Mouse (Mus musculus) hindbrain, embryonic 13.5 days (tissue): ENCODE data around the gene Idi1. TPM values are rescaled to one million over a fixed set of nuclear protein-coding genes. Genes with fewer than 3 reads are reported as not detected.
"Not testable (repeated sequence)": the region's sequence is repeated elsewhere in the genome, so short reads cannot be mapped to it uniquely, and the experiment has no call there.

Experiments used
- ATAC-seq: fragments of 200-750 bp; cut with Nextera tagmentation; 2 replicates; pipeline ENCODE4 v1.8.0; 2017; ENCODE audit warnings: moderate TSS enrichment; ENCODE audit not compliant: low FRiP score
- H3K27ac ChIP-seq: fragments of 300-500 bp; sonication (generic); 2 replicates; pipeline ENCODE4 v1.5.1; 2015; ENCODE audit warnings: inconsistent platforms, mild to moderate bottlenecking, moderate library complexity
- H3K27me3 ChIP-seq: fragments of 300-500 bp; sonication (generic); 2 replicates; pipeline ENCODE4 v1.6.1; 2015; ENCODE audit warnings: mild to moderate bottlenecking, inconsistent platforms
- H3K36me3 ChIP-seq: fragments of 300-500 bp; sonication (generic); 2 replicates; pipeline ENCODE4 v1.6.1; 2015; ENCODE audit warnings: mild to moderate bottlenecking, inconsistent platforms
- H3K4me1 ChIP-seq: fragments of 300-500 bp; sonication (generic); replicated peaks from 2 replicates; pipeline ENCODE4 v1.6.1; 2015; ENCODE audit warnings: inconsistent platforms
- H3K4me2 ChIP-seq: fragments of 300-500 bp; sonication (generic); 2 replicates; pipeline ENCODE4 v1.6.1; 2015; ENCODE audit warnings: inconsistent platforms, mild to moderate bottlenecking, moderate library complexity
- H3K4me3 ChIP-seq: fragments of 300-500 bp; sonication (generic); 2 replicates; pipeline ENCODE4 v1.5.1; 2015; ENCODE audit warnings: mild to moderate bottlenecking, inconsistent platforms
- H3K9ac ChIP-seq: fragments of 300-500 bp; sonication (generic); 2 replicates; pipeline ENCODE4 v1.6.1; 2015; ENCODE audit warnings: mild to moderate bottlenecking, inconsistent platforms
- H3K9me3 ChIP-seq: fragments of 300-500 bp; sonication (generic); 2 replicates; pipeline ENCODE4 v1.6.1; 2016; ENCODE audit warnings: inconsistent platforms
- WGBS: fragments of 180-500 bp; shearing (Covaris S2); methylation state at CpG from one replicate; pipeline ENCODE4 v1.1.7; 2015; 5-methylcytosine and 5-hydroxymethylcytosine counted together
- polyA plus RNA-seq: library from polyadenylated mRNA; unstranded; fragments of >200 nt; fragmentation: Nextera tagmentation; extraction: Ambion mirVana; gene quantifications from 2 replicates; pipeline ENCODE4 v1.2.1, GENCODE M21; 2015

Idi1 gene
- polyA plus RNA-seq, 1 experiment from 2014 or later: 88.6 TPM

- Histone ChIP-seq H3K9me3 (no peaks in the 10 kb centered on the region), H3K9ac (no peak overlapping the region), H3K4me3 (no peak overlapping the region), H3K27ac (no peak overlapping the region), H3K36me3 (peaks cover 12% of the 10 kb centered on the region), H3K4me1 (peaks cover 24% of the 10 kb centered on the region), H3K4me2 (no peak overlapping the region), H3K27me3 (no peaks in the 10 kb centered on the region)
- WGBS: 87% methylated on average over 3 of the region's 3 CpGs
- no peak for ATAC-seq
These were observed 20.3 kb upstream of the Idi1 start for GRCm38 (mm10) chr13:8864990-8865389.

GRCm38 (mm10) chr13:8866612-8867011 lies 18.7 kb upstream of the Idi1 start:
- Histone ChIP-seq H3K9ac (no peak overlapping the region), H3K4me2 (no peak overlapping the region), H3K9me3 (no peaks in the 10 kb centered on the region), H3K4me3 (no peak overlapping the region), H3K4me1 (peaks cover 28% of the 10 kb centered on the region), H3K27me3 (no peaks in the 10 kb centered on the region), H3K27ac (no peak overlapping the region), H3K36me3 (peaks cover 6% of the 10 kb centered on the region)
- no peak for ATAC-seq
- 89% methylated on average over 7 of the region's 7 CpGs for WGBS

GRCm38 (mm10) chr13:8869578-8870157 lies 15.6 kb upstream of the Idi1 start:
- peak overlapping the region; percentile 71 for H3K4me3 ChIP-seq
- H3K27me3 ChIP-seq: no peaks in the 10 kb centered on the region
- H3K27ac ChIP-seq: peak overlapping the region; percentile 95; the same call in 1 of the 2 replicates
- no peak for ATAC-seq
- H3K4me1 ChIP-seq: peaks cover 29% of the 10 kb centered on the region
- H3K9ac ChIP-seq: peak overlapping the region; percentile 86
- 75% methylated on average over 5 of the region's 5 CpGs for WGBS
- H3K4me2 ChIP-seq: peak overlapping the region; percentile 83
- peaks cover 4% of the 10 kb centered on the region; the same call in 1 of the 2 replicates for H3K36me3 ChIP-seq
- no peaks in the 10 kb centered on the region for H3K9me3 ChIP-seq

GRCm38 (mm10) chr13:8870160-8870509 lies 15.2 kb upstream of the Idi1 start:
- no peak for ATAC-seq
- Histone ChIP-seq H3K4me3 (peak overlapping the region; percentile 71), H3K4me1 (peaks cover 29% of the 10 kb centered on the region), H3K27me3 (no peaks in the 10 kb centered on the region), H3K9me3 (no peaks in the 10 kb centered on the region), H3K9ac (peak overlapping the region; percentile 86), H3K4me2 (peak overlapping the region; percentile 83), H3K27ac (peak overlapping the region; percentile 95), H3K36me3 (peaks cover 4% of the 10 kb centered on the region; the same call in 1 of the 2 replicates)
- WGBS: 8% methylated on average over 9 of the region's 9 CpGs

- peak; percentile 93 for ATAC-seq
- Histone ChIP-seq H3K9ac (peak overlapping the region; percentile 86), H3K9me3 (no peaks in the 10 kb centered on the region), H3K36me3 (peaks cover 4% of the 10 kb centered on the region; the same call in 1 of the 2 replicates), H3K27ac (peak overlapping the region; percentile 95), H3K4me2 (peak overlapping the region; percentile 83), H3K4me3 (peak overlapping the region; percentile 71), H3K4me1 (peaks cover 29% of the 10 kb centered on the region), H3K27me3 (no peaks in the 10 kb centered on the region)
- under 1% methylated on average over 57 of the region's 57 CpGs for WGBS
These were observed 14.6 kb upstream of the Idi1 start for GRCm38 (mm10) chr13:8870510-8871313.

- Histone ChIP-seq H3K4me3 (peak within 1 kb of the TSS; percentile 71), H3K9ac (peak within 1 kb of the TSS; percentile 86), H3K9me3 (no peaks in the 10 kb centered on the region), H3K4me2 (peak within 1 kb of the TSS; percentile 83), H3K27me3 (no peaks in the 10 kb centered on the region), H3K27ac (peak within 1 kb of the TSS; percentile 95), H3K36me3 (peaks cover 4% of the 10 kb centered on the region; the same call in 1 of the 2 replicates), H3K4me1 (peaks cover 23% of the 10 kb centered on the region)
- 1% methylated on average over 18 of the region's 18 CpGs for WGBS
- peak; percentile 47 for ATAC-seq
These were observed 13.9 kb upstream of the Idi1 start, which contains the start of gene Wdr37 for GRCm38 (mm10) chr13:8871314-8871962. Gene Wdr37, minus strand, starts transcription at chr13:8871909.

- Histone ChIP-seq H3K9ac (no peak overlapping the region), H3K27ac (no peak overlapping the region), H3K36me3 (no peaks in the 10 kb centered on the region), H3K9me3 (no peaks in the 10 kb centered on the region), H3K4me2 (no peak overlapping the region), H3K4me3 (no peak overlapping the region), H3K4me1 (peaks cover 13% of the 10 kb centered on the region), H3K27me3 (no peaks in the 10 kb centered on the region)
- ATAC-seq: no peak
- 100% methylated on average over 1 of the region's 1 CpGs for WGBS
These were observed 11.5 kb upstream of the Idi1 start for GRCm38 (mm10) chr13:8873776-8874175.

GRCm38 (mm10) chr13:8881611-8882010 lies 3.7 kb upstream of the Idi1 start:
- no peak overlapping the region for H3K4me3 ChIP-seq
- ATAC-seq: no peak

GRCm38 (mm10) chr13:8883870-8884269 lies 1.4 kb upstream of the Idi1 start:
- ATAC-seq, H3K4me3 ChIP-seq: not testable (repeated sequence)
- 90% methylated on average over 5 of the region's 5 CpGs for WGBS

More at GRCm38 (mm10) chr13:8881611-8882010, 3.7 kb upstream of the Idi1 start:
- Histone ChIP-seq H3K36me3 (no peaks in the 10 kb centered on the region), H3K4me1 (peaks cover 5% of the 10 kb centered on the region), H3K27me3 (no peaks in the 10 kb centered on the region), H3K9ac (no peak overlapping the region), H3K4me2 (no peak overlapping the region), H3K27ac (no peak overlapping the region), H3K9me3 (no peaks in the 10 kb centered on the region)
- WGBS: 77% methylated on average over 3 of the region's 3 CpGs

GRCm38 (mm10) chr13:8886185-8886560 lies 872 bp downstream of the Idi1 start:
- Histone ChIP-seq H3K4me3 (peak overlapping the region; percentile 70), H3K4me2 (peak overlapping the region; percentile 67), H3K9ac (peak overlapping the region; percentile 70), H3K4me1 (peaks cover 22% of the 10 kb centered on the region), H3K27me3 (no peaks in the 10 kb centered on the region), H3K9me3 (no peaks in the 10 kb centered on the region), H3K36me3 (peaks cover 21% of the 10 kb centered on the region), H3K27ac (peak overlapping the region; percentile 96)
- ATAC-seq: no peak
- WGBS: 4% methylated on average over 9 of the region's 9 CpGs

More at GRCm38 (mm10) chr13:8883870-8884269, 1.4 kb upstream of the Idi1 start:
- not testable (repeated sequence) for H3K9me3 ChIP-seq, H3K27me3 ChIP-seq, H3K9ac ChIP-seq, H3K4me2 ChIP-seq, H3K27ac ChIP-seq
- H3K36me3 ChIP-seq: peaks cover 11% of the 10 kb centered on the region
- H3K4me1 ChIP-seq: peaks cover 20% of the 10 kb centered on the region

GRCm38 (mm10) chr13:8888603-8889002 lies 3.3 kb downstream of the Idi1 start:
- no peak overlapping the region for H3K4me2 ChIP-seq
- ATAC-seq: no peak
- H3K27ac ChIP-seq: no peak overlapping the region
- H3K4me1 ChIP-seq: peaks cover 22% of the 10 kb centered on the region
- peaks cover 31% of the 10 kb centered on the region for H3K36me3 ChIP-seq
- 93% methylated on average over 1 of the region's 1 CpGs for WGBS
- H3K27me3 ChIP-seq: no peaks in the 10 kb centered on the region
- H3K9me3 ChIP-seq: no peaks in the 10 kb centered on the region
- no peak overlapping the region for H3K4me3 ChIP-seq
- H3K9ac ChIP-seq: no peak overlapping the region

- not testable (repeated sequence) for H3K36me3 ChIP-seq, H3K4me2 ChIP-seq, ATAC-seq, H3K4me1 ChIP-seq, H3K27me3 ChIP-seq, H3K4me3 ChIP-seq, H3K27ac ChIP-seq, H3K9ac ChIP-seq
- 95% methylated on average over 2 of the region's 2 CpGs for WGBS
- H3K9me3 ChIP-seq: 0 out of 2 replicates have a peak, but pooled peaks cover 20% of the 10 kb centered on the region
These were observed 20.7 kb downstream of the Idi1 start for GRCm38 (mm10) chr13:8905986-8906385.
